Mouse (Mus musculus): ENCODE results near the gene Fip1l1.

- no peak for TF ChIP-seq CTCF (IDR thresholded peaks at IDR 0.05; ENCODE audit: low read depth, low read length)
- TF ChIP-seq EP300 (IDR thresholded peaks at IDR 0.05; ENCODE audit: insufficient read depth, low read depth, low read length), result no peak
- TF ChIP-seq POLR2A (IDR thresholded peaks at IDR 0.05; ENCODE audit: insufficient read depth, low read length), result no peak
Observed at GRCm38 (mm10) chr5:74612713-74613112, 77.5 kb downstream of the Fip1l1 start.
